Mouse (Mus musculus) forebrain, embryonic 11.5 days (tissue): ENCODE data around the gene 1700015F17Rik. TPM values are rescaled to one million over a fixed set of nuclear protein-coding genes. Genes with fewer than 3 reads are reported as not detected.

Experiments
- ATAC-seq: fragments of 200-750 bp; cut with Nextera tagmentation; replicated peaks from 2 replicates; pipeline ENCODE4 v1.8.0; 2017; ENCODE audit warnings: moderate TSS enrichment; ENCODE audit not compliant: low FRiP score
- DNase-seq: peaks from one replicate; pipeline ENCODE4 v3.0.0-alpha.2; 2017; ENCODE audit warnings: low spot score
- H3K27ac ChIP-seq: fragments of 300-500 bp; sonication (generic); 2 replicates; pipeline ENCODE4 v1.5.1; 2014; ENCODE audit warnings: low read depth, low read length
- H3K27me3 ChIP-seq: fragments of 300-500 bp; sonication (generic); 2 replicates; pipeline ENCODE4 v1.6.1; 2014; ENCODE audit warnings: mild to moderate bottlenecking, low read length, mixed read lengths; ENCODE audit not compliant: control insufficient read depth, insufficient read depth
- H3K36me3 ChIP-seq: fragments of 300-500 bp; sonication (generic); 2 replicates; pipeline ENCODE4 v1.6.1; 2014; ENCODE audit warnings: mild to moderate bottlenecking, low read length, moderate library complexity, mixed read lengths; ENCODE audit not compliant: control insufficient read depth, insufficient read depth
- H3K4me1 ChIP-seq: fragments of 300-500 bp; sonication (generic); replicated peaks from 2 replicates; pipeline ENCODE4 v1.6.1; 2014; ENCODE audit warnings: low read length, mixed read lengths; ENCODE audit not compliant: control insufficient read depth, insufficient read depth
- H3K4me2 ChIP-seq: fragments of 300-500 bp; sonication (generic); 2 replicates; pipeline ENCODE4 v1.6.1; 2014; ENCODE audit warnings: low read depth, mild to moderate bottlenecking, low read length, moderate library complexity, mixed read lengths; ENCODE audit not compliant: severe bottlenecking
- H3K4me3 ChIP-seq: fragments of 300-500 bp; sonication (generic); 2 replicates; pipeline ENCODE4 v1.5.1; 2014; ENCODE audit warnings: low read depth, low read length
- H3K9ac ChIP-seq: fragments of 300-500 bp; sonication (generic); 2 replicates; pipeline ENCODE4 v1.6.1; 2014; ENCODE audit warnings: low read length
- H3K9me3 ChIP-seq: fragments of 300-500 bp; sonication (generic); 2 replicates; pipeline ENCODE4 v1.6.1; 2016; ENCODE audit warnings: low read length, mixed read lengths; ENCODE audit not compliant: control insufficient read depth
- WGBS: fragments of 180-500 bp; shearing (Covaris S2); extraction: QIAGEN DNeasy Blood & Tissue Kit; methylation state at CpG from one replicate; pipeline ENCODE4 v1.1.7; 2014; 5-methylcytosine and 5-hydroxymethylcytosine counted together
- polyA plus RNA-seq: library from polyadenylated mRNA; unstranded; fragments of >200 nt; fragmentation: Nextera tagmentation; extraction: Ambion mirVana; gene quantifications from 2 replicates; pipeline ENCODE4 v1.2.1, GENCODE M21; 2014

Gene 1700015F17Rik
- polyA plus RNA-seq, 1 experiment from 2014 or later = not detected

DNA sequence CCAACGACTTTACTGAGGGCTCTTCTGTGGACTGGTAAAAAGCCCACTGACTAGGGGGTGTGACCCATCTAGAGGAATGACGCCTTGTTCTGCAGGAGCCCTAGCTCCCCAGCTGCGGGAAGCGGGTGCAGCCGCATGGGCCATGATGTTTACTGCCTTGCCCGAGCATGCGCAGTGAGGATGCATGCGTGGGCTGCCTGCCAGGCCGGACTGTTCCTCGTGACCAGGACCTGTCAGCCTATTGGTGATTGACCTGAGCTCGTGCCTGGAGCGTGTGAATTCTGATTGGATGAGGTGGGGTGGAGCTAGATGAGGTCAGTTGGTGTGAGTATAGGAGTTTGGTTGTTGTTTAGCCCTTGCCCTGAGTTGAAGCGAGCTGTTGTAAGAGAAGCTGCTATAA is 25.5 kb upstream of the 1700015F17Rik start:
- DNase-seq (no peak), ATAC-seq (no peak)
- no peak overlapping the region for H3K4me2 ChIP-seq
- H3K27me3 ChIP-seq = no peaks in the 10 kb centered on the region
- peaks cover 9% of the 10 kb centered on the region; the same call in 1 of the 2 replicates for H3K4me1 ChIP-seq
- no peak overlapping the region for H3K4me3 ChIP-seq
- no peaks in the 10 kb centered on the region for H3K9me3 ChIP-seq
- H3K27ac ChIP-seq = no peak overlapping the region
- H3K36me3 ChIP-seq = no peaks in the 10 kb centered on the region; the same call in 1 of the 2 replicates
- no peak overlapping the region for H3K9ac ChIP-seq
- 89% methylated on average over 13 of the region's 13 CpGs for WGBS

DNA sequence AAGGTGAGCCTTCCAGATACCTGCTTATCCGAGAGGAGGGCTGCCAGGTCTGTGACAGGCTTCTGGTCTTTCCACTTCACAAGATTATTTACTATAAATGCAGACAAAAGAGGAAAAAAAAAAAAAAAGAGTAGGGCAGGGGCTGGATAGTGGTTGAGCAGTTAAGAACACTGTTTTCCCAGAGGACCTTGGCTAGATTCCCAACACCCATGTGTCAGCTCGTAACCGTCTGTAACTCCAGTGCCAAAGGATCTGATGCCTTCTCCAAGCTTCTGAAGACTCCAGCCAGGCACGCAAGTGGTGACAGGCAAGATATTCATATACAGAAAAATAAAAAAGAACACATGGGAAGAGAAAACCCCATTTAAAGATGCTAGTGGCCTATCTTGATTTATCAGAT is 24.4 kb upstream of the 1700015F17Rik start:
- 95% methylated on average over 4 of the region's 4 CpGs for WGBS
- Histone ChIP-seq H3K4me3 (no peak overlapping the region), H3K4me1 (peaks cover 6% of the 10 kb centered on the region; the same call in 1 of the 2 replicates), H3K4me2 (no peak overlapping the region), H3K9me3 (no peaks in the 10 kb centered on the region), H3K9ac (no peak overlapping the region), H3K36me3 (no peaks in the 10 kb centered on the region; the same call in 1 of the 2 replicates), H3K27ac (no peak overlapping the region), H3K27me3 (no peaks in the 10 kb centered on the region)
- ATAC-seq (no peak), DNase-seq (no peak)

DNA sequence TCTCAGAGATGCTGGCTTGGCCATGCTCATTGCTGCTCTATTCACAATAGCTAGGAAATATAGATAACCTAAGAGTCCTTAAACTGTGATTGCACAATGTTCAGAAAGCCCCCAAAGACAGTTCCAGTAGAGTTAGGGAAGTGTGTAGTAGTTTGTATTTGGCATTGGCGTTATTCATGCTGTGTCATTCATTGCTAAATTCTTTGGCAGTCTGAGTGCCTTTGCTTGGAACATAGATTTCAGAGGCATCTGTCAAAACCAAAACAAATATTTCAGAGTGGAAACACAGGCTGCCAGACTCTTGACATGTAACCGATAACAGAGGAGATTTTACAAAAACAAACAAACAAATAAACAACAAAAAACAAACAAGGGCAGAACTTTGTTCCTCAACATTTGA is 22.6 kb upstream of the 1700015F17Rik start:
- no peak overlapping the region for H3K9ac ChIP-seq

DNA sequence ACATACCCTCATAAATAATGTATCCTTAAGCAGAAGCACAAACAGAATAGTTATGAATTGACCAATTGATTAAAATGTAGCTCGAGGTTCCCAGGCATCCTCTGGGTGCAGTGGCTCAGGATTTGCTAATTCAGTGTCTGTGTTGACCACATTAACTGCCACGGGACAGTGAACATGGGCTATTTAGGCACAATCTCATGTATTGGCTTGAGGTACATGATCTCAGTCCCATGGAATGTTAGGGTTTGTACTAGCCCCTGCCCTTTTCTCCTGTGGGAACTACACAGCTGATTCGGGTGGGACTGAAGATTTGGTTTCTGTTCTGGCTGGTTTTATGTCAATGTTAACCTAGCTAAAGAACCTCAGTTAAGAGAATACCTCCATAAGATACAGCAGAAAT is 17.4 kb upstream of the 1700015F17Rik start:
- Histone ChIP-seq H3K27me3 (no peaks in the 10 kb centered on the region), H3K4me2 (no peak overlapping the region), H3K27ac (no peak overlapping the region), H3K9ac (no peak overlapping the region), H3K4me3 (no peak overlapping the region), H3K4me1 (no peaks in the 10 kb centered on the region), H3K36me3 (no peaks in the 10 kb centered on the region), H3K9me3 (no peaks in the 10 kb centered on the region)
- ATAC-seq = 0 out of 2 replicates have a peak, but pooled peaks have one; percentile 40
- DNase-seq = no peak
- WGBS = 64% methylated on average over 3 of the region's 3 CpGs

More for the DNA sequence above, 22.6 kb upstream of the 1700015F17Rik start:
- H3K36me3 ChIP-seq = no peaks in the 10 kb centered on the region
- H3K27me3 ChIP-seq = no peaks in the 10 kb centered on the region
- no peaks in the 10 kb centered on the region for H3K4me1 ChIP-seq
- ATAC-seq (no peak), DNase-seq (no peak)
- no peak overlapping the region for H3K4me2 ChIP-seq
- H3K27ac ChIP-seq = no peak overlapping the region
- no peak overlapping the region for H3K4me3 ChIP-seq
- H3K9me3 ChIP-seq = no peaks in the 10 kb centered on the region
- 91% methylated on average over 2 of the region's 2 CpGs for WGBS

DNA sequence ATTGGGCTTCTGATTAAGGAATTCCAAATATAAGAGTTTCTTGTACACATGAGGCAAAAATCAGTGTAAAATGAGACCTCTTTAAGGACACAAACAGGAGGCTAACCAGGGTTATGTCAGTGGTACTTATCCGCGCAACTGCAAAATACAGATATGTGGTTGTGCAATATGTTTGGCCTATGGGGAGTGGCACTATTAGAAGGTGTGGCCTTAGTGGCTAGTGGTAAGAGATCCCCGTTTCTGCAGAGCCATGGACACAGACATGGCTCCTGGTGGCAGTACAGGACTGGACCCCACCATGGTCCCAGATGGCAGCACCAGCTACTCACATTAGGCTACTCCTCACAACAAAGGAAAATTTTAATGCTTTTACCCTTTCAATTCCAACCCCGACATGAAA is 16.1 kb upstream of the 1700015F17Rik start:
- DNase-seq = no peak
- ATAC-seq = peak; percentile 35; the same call in 1 of the 2 replicates

DNA sequence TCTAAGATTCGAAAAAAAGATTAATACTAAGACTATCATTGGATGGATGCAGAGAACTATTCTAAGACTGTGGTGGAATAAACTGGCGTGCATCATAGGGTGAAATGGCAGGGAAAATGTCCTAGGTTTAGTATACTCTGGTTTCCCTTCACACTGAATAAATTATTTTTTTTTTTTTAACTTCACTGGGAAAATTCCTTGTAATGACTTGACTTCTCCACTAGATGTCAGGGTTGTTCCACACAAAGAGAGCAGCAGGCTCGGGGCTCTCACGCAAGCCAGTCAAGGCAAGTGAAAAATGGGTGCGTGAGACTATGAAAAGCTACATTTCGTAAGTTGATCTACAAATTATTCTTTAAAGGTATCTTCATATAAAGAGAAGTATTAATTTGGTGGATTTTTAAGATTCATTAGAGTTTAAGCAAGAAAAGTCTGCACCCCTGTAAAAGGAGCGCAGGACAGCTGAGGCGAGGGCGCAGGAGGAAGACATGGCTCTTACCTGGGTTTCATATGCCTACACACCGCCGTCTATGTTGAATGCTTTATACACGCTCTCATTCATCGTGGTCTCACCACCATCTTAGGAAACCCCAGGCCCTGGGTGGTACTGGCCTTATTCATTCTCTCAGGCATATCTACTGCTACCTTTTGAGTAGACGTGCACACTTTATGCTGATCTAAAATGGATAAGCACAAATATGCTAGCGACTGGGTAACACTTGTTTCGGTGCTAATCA is 15.5 kb upstream of the 1700015F17Rik start:
- no peaks in the 10 kb centered on the region for H3K4me1 ChIP-seq
- ATAC-seq = peak; percentile 63
- H3K4me2 ChIP-seq = no peak overlapping the region
- H3K36me3 ChIP-seq = no peaks in the 10 kb centered on the region
- 41% methylated on average over 16 of the region's 16 CpGs for WGBS
- no peak overlapping the region for H3K27ac ChIP-seq
- DNase-seq = peak; percentile 54
- H3K4me3 ChIP-seq = no peak overlapping the region
- H3K27me3 ChIP-seq = no peaks in the 10 kb centered on the region
- no peak overlapping the region for H3K9ac ChIP-seq
- no peaks in the 10 kb centered on the region for H3K9me3 ChIP-seq

More for the DNA sequence above, 16.1 kb upstream of the 1700015F17Rik start:
- Histone ChIP-seq H3K4me3 (no peak overlapping the region), H3K4me2 (no peak overlapping the region), H3K9me3 (no peaks in the 10 kb centered on the region), H3K36me3 (no peaks in the 10 kb centered on the region), H3K27ac (no peak overlapping the region), H3K4me1 (no peaks in the 10 kb centered on the region), H3K9ac (no peak overlapping the region), H3K27me3 (no peaks in the 10 kb centered on the region)
- WGBS = 86% methylated on average over 4 of the region's 4 CpGs

DNA sequence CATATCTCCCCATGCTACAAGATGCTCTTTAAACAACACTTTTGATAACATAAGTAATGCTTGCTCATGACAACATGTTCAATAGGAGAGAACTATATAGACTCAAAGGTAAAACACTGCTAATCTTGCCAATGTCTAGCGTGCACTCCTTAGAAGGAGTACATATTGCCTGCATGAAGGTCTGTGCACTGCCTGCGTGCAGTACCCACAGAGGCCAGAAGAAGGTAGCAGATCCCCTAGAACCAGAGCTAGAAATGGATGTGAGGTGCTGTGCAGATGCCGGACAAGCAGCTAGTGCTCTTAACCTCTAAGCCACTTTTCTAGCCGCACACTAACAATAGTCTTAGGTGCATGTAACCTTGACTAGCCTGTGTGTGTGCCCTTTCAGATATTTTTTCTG is 13.2 kb upstream of the 1700015F17Rik start:
- Histone ChIP-seq H3K9me3 (no peaks in the 10 kb centered on the region), H3K9ac (no peak overlapping the region), H3K4me3 (no peak overlapping the region), H3K27me3 (no peaks in the 10 kb centered on the region), H3K27ac (no peak overlapping the region), H3K36me3 (no peaks in the 10 kb centered on the region), H3K4me1 (no peaks in the 10 kb centered on the region), H3K4me2 (no peak overlapping the region)
- DNase-seq (no peak), ATAC-seq (no peak)
- WGBS = 97% methylated on average over 4 of the region's 4 CpGs

DNA sequence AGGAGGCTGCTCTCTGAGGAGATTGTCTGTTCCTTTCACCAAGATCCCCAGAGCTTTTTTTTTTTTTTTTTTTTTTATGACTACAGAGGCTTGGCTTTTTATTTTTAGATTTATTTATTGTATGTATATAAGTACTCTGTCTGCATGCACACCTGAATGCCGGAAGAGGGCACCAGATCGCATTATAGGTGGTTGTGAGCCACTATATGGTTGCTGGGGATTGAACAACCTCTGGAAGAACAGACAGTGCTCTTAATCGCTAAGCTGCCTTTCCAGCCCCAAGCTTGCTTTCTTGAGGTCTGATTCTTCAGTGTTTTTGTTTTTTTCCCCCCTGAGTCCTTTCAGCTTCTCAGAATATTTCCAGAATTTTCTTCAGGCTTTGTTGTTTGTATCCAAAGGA is 7.1 kb upstream of the 1700015F17Rik start:
- WGBS = 34% methylated on average over 3 of the region's 3 CpGs
- no peak for DNase-seq
- ATAC-seq = no peak
- no peak overlapping the region for H3K4me2 ChIP-seq
- H3K27ac ChIP-seq = no peak overlapping the region
- no peaks in the 10 kb centered on the region for H3K4me1 ChIP-seq
- no peaks in the 10 kb centered on the region for H3K9me3 ChIP-seq
- no peak overlapping the region for H3K4me3 ChIP-seq
- no peaks in the 10 kb centered on the region for H3K36me3 ChIP-seq
- H3K27me3 ChIP-seq = no peaks in the 10 kb centered on the region
- H3K9ac ChIP-seq = no peak overlapping the region
